Mouse (Mus musculus): ENCODE measurements at regions not wholly inside any gene's neighbourhood (a gene's known extent, or its start where the extent isn't known, plus 50 kb on each side); places are given as distances from the start of the nearest gene placed in this dataset.

- TF ChIP-seq CTCF (IDR thresholded peaks at IDR 0.05; ENCODE audit: borderline replicate concordance, extremely low read depth, insufficient read depth, insufficient read length) = no peak
- TF ChIP-seq POLR2A (IDR thresholded peaks at IDR 0.05; ENCODE audit: borderline replicate concordance, extremely low read depth, insufficient read depth, insufficient read length, poor library complexity, severe bottlenecking) = no peak
Measured at GRCm38 (mm10) chr3:157729711-157730367, 163.1 kb downstream of the Ptger3 start.

Measured in brain, embryonic 14.5 days (tissue).